Mouse (Mus musculus): ENCODE measurements around the gene Mansc4.
A peak's percentile ranks its signal among the peaks of the same experiment; 100 is the strongest.

Gene Mansc4

DNA sequence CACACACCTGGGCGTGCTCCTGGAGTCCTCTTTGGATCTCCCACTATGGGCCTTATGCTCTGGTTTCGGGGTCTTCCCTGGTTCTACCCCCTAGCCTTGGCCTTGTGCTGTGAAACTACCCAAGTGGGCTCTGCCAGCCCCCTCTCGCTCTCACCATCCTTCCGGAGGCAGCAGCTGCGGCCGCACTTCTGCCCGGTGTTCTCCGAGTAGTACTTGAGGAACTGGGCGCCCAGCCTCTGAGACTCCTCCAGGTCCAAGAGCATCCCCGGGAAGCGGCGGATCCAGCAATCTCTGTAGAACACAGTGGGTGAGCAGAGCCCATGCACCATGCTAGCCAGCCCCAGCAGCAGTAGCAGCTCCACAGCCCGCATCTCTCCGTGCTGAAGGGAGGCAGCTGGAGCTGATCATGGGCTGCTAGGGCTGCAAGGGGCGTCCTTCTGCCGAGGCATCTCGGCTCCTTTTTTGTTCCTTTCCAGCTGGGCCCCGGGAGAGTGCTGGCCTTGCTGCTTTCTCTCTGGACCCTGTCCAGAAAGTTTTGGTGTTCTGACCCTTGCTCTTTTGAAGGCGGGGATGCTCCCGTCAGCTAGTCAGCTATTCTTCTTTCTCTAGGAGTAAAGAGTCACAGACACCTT is at the start of gene Mansc4:
Mansc4 (minus strand) TSS at position 439 of the 632 bp plus-strand sequence.
- DNase-seq (ENCODE audit: low read depth, low spot score) = no peak

DNA sequence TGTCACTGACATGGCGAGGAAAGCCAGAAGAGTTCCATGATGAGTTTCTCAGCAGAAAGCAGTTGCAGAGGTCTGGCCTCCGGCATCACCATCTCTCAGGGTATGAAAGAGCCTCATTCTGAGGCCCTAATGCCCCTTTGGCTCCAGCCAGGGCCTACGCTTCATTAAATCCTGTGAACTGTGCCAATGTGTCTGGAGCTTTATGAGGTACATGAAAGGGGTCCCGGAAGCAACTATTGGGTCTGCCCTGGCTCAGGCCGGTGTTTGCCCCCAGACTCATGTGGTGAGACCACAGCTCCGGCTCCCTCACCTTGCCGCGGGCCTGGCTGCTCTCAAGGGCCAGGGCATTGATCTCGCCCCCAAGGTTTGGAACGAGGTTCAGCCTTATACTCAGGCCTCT is 40.4 kb upstream of the Mansc4 start:
- no peak for DNase-seq (ENCODE audit: low read depth, low spot score)

DNA sequence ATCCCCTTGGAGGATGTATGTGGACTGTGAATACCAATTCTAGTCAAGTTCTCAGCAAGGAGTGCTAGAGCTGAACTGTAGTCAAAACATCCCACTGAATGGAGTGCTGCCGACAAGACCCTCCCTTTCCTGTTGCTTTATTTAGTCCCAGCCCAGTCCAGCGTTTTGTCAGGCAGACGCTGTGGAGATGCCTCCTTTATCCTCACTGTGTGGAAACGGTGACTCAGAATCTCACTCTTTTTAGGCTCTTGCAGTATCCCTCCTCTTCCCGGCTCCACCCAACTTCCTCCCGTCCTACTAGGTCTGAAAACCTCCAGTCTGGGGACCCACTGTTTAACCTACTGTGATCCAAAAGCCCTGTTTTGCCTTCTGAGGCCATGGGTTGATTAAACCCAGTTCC is 34.5 kb upstream of the Mansc4 start:
- DNase-seq (ENCODE audit: low read depth, low spot score) = no peak

DNA sequence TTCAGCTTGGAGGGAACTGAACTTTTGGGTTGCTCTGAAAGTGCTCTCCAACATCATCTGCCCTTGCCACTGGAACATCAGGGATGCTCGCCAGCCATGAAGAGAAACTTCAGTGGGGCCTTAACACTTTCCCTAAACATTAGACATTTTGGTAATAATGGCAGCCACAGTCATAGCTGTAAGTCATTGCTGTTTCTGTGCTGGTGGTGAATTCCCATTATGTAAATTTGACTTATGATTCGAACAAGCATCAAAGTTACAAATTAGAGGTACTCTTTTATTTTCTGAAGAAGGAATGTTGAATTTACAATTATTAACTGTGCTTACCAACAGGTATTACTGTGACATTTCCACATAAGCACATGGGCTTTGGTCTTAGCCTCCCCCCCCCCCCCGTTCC is 31.4 kb upstream of the Mansc4 start:
- DNase-seq (ENCODE audit: low read depth, low spot score) = no peak

DNA sequence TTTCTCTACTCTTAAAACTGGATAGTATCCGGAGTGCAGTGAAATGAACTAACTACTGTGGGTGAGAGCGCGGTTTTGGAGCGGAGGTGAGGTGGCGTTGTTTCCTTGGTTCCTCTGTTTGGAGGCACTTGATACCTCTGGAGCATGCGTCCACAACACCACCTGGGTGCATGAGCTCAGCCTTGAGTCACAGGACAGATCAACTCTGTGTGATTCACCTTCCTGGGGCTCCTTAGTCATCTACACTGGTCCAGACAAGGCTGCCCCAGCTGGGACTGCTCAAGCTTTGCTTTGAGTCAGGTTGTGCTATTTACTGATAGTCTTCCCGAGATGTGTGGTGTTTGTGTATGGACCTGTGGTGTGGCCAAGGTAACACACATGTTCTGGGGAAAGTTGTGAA is 30.9 kb upstream of the Mansc4 start:
- DNase-seq (ENCODE audit: low read depth, low spot score) = no peak

DNA sequence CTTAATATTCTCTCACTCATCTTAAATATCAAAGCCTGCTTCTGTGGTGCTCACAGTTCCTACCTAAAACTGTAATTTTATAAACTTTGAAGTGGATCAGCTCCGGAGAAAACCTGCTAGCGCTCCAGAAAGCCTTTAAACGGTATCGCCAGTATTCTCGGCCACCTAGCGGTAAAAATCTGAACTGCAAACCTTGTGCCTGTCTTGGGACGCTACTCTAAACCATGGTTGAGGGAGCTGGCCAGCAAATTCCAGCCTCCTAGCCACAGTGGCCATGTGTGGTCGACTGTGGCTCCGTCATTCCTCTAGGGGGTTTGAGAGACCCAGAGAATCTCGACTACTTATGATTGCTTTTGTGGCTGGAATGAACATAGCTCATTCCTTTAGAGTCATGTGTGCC is 29.7 kb upstream of the Mansc4 start:
- DNase-seq (ENCODE audit: low read depth, low spot score) = peak; percentile 61

DNA sequence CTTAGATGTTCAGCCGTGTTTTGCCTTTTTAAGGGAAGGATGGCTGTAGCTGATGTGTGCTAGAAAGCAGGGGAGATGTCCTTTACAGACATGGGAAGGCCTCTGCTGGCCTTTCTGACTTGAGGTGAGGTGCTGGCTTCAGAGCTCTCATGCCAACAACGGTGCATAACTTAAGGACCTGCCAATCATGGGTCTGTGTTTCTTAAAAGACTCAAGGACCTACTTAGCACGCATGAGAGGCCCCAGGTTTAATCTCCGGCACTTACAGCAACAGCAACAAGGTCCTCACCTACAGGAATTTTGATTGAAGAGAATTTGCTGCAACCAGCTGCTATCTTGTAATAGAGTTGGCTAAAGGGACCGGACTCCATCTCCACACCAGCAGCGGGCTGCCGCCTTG is 22.5 kb upstream of the Mansc4 start:
- DNase-seq (ENCODE audit: low read depth, low spot score) = no peak

DNA sequence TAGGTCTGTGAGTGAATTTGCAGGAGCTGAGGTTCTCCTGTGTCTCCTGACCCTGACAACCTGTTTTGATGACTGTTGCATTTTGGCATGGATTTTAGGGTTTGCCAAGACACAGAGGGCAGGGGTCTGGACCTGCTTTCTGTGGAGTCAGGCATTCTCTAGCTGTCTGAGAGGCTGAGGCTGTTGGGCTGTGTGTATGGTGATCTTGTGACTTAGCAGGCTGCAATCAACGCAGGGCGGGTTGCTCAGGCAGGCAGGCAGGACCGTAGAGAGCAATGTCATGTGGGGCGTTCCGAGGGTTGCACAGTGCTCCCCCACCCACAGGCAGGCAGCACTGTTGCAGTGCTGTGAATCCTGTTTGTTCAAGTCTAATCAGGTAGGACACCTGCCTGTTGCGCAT is 19.9 kb upstream of the Mansc4 start:
- no peak for DNase-seq (ENCODE audit: low read depth, low spot score)

DNA sequence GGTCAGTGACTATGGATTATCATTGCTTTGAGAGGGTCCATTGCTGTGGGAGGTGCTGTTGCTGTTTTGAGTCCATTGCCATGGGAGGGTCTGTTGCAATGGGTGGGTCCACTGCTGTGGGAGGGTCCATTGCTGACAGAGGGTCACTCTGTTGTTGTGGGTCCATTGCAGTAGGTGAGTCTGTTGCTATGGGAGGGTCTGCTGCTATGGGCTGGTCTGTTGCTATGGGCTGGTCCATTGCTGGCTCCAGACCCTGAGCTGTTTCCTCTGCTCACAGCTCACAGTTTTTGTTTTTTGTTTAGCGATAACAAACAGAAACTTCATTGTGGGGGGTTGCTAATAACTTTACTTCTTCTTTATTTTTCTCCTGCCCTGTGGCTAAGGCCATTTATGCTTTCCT is 18.7 kb upstream of the Mansc4 start:
- no peak for DNase-seq (ENCODE audit: low read depth, low spot score)

DNA sequence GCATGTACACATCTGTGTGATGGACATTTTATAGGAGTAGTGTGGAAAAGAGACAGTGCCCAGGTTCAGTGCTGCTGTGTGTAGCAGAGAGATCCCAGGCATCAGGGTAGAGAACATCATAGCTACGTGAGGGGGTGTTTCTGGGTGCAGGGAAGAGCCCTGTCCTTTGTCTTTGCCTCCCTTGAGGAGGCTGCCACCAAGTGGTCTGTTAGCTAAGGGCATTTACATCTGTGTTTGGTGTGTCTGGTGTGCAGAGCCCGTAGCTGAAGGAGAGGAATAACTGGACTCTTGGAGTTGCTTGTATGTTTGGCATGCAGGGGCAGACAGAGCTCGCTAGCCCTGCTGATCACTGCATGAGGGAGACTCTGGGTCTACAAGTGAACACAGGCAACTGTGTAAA is 15.5 kb upstream of the Mansc4 start:
- DNase-seq (ENCODE audit: low read depth, low spot score) = peak; percentile 43

DNA sequence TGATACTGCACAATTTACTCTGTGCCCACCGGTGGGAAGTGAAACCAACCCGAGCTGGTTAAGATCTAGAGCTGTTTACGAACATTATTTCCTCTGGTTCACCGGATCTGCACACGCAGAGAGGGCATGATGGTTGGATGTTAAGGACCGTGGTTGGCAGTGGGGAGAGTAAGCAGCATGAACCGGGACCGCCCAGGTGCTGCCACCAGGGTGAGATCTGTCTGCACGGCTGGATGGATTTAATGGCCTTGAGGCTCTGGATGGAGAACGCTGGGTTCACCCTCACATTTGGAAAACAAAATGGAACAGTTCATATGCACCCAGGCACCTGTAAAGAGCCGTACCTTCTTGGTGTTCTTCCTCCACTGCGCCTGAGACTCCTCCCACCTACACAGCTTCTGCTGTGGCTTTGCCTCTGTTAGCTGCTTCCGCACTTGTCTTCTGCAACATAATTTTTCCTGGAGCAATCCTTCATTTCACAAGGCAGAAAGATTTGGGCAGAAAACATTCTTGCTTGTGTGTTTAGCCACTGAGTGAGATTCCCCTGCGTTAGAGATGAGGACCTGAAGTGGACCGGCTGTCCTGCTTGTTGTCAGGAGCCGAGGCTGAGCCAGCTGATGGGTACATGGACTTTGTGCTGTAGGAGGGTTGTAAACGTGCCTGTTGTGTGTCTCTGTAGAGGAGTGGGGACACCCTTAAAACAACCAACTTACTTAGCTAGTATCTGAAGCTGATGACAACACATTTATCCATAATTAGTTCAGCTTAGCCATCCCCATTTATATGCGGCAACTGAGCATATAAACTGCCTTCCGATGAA is 12.8 kb upstream of the Mansc4 start:
- DNase-seq (ENCODE audit: low read depth, low spot score) = peak; percentile 76

DNA sequence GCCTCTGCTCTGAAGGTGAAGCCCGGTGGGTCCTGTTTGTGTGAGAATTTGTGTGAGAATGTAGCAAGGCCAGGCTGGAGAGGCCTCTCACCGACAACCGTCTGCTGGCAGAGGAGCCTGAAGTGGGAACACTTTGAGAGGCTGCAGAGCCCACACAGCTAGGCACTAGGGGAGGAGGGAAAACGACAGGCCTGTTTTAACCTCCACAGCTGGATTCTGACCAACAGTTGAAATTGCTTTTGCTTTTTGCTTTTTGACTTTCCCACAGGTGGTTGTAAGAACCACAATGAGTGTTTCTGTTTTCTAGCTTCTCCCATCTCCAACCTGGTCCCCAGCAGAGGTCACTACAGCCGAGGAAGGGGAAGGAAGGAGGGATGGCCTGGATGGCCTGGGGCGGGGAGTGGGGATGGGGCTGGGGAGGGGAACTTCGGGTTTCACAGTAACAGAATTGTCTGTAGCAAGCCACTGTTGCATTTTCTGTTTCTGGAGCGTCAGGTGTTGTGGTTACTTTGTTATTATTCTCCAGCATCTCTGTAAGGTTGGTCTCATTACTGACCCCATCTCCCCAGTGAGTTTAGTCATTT is 10.6 kb upstream of the Mansc4 start:
- no peak for DNase-seq (ENCODE audit: low read depth, low spot score)

DNA sequence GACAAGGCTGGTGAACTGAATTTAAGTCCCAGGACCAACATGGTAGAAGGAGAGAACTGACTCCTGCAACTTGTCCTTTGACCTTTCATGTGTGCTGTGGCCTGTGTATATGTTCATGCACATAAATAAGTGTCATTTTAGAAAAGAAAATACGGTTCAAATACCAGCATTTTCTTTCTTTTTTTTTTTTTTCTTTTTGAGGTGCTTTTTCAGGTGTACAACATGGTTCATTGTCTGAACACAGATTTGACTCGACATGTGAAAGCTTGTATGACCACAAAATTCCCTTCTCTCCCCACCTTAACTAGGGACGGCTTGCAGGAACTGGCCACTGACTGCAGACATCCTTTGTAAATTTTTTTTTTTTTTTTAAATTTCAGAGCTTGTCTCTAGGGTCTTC is 10.1 kb upstream of the Mansc4 start:
- no peak for DNase-seq (ENCODE audit: low read depth, low spot score)

DNA sequence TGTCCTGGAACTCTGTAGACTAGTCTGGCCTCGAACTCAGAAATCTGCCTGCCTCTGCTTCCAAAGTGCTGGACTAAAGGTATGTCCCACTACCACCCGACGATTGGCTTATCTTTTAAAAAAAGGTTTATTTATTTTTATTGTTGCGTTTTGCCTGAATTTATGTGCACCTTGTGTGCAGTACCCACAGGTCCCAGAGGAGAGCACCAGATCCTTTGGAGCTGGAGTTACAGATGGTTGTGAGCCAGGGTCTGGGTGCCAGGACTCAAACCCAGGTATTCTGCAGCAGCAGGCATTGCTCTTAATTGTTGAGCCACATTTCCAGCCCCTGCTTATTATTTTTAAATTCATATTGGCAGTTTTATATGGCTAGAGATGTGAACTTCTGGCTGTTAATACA is 9.3 kb upstream of the Mansc4 start:
- no peak for DNase-seq (ENCODE audit: low read depth, low spot score)

DNA sequence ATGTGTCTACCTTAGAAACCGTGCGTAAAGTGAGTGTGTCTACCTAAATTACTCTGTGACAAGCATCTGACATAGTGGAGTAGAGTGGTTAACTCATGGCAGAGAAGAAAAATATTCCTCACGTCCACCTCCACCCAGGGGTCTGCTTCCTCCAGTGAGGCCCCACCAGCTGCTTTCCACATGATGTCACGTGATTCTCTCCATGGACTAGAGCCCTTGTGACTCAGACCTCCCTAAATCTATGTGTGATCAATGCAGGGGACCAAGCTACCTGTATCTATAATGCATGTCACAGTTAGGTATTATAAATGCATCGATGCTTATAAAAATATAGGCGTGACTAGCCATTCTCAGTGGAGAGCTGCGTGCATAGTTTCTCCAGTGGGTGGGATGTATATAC is 7.9 kb upstream of the Mansc4 start:
- DNase-seq (ENCODE audit: low read depth, low spot score) = no peak

DNA sequence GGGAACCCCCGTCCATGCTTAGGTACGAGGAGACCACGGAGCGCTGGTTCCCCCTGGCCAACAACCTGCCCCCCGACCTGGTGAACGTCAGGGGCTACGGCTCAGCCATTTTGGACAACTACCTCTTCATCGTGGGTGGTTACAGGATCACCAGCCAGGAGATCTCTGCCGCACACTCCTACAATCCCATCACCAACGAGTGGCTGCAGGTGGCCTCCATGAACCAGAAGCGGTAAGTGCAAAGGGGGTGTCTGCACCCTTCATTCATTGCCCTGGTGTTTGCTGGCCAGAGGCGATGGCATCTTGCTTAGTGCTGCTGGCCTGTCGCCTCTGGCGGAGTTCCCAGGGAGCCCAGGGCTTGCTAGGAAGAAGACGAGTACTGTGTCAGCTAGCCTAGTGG is 5.3 kb upstream of the Mansc4 start:
- DNase-seq (ENCODE audit: low read depth, low spot score) = no peak

DNA sequence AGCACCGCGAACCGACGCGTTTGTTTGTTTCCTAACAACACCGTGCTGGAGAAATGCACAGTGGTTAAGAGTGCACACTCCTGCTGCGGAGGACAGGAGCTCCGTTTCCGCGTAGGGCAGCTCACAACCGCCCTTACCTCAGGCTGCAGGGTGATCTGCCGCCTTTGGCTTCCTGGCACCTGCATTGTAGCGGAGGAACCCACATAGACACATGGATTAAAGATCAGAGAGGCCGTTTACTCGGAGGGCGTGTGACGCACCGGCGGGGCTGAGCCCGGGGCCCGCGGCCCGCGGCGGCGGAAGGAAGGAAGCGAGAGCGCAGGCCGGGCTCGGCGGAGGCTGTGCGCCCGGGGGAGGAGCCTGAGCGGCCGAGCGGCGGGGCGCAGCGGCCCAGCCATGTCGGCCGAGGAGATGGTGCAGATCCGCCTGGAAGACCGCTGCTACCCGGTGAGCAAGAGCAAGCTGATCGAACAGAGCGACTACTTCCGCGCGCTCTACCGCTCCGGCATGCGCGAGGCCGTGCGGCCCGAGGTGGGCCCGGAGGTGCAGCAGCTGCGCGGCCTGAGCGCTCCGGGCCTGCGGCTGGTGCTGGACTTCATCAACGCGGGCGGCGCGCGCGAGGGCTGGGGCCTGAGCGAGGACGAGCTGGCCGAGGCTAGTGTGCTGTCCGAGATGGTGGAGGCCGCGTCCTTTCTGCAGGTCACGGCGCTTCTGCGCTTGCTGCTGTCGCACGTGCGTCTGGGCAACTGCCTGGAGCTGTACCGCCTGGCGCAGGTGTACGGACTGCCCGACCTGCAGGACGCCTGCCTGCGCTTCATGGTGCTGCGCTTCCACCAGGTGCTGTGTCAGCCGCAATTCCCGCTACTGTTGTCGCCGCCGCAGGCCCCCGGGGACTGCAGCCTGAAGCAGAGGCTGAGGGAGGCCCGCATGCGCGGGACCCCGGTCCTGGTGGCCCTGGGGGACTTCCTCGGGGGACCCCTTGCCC is 4.6 kb upstream of the Mansc4 start, which contains the start of gene Klhl42:
Klhl42 (plus strand) TSS at position 244 of the 985 bp plus-strand sequence.
- DNase-seq (ENCODE audit: low read depth, low spot score) = peak; percentile 90

DNA sequence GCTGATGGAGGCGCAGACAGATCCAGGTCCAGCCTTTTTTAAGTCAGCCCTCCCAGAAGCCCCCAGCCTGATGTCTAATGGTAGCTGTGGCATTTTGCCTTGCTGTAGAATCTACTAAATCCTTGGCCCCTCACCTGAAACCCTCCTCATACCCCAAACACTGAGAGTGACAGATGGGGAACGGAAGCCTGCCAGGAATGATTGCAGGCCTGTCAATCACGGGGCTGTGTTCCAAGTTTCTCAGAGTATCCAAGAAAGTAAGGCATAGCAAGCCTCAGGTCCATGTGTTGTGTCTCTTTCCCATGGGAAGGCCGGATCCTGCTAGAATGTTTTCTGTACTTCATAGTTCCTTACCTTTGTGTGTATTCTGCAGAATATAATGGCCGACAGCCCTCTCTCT is 3.4 kb upstream of the Mansc4 start:
- DNase-seq (ENCODE audit: low read depth, low spot score) = no peak

DNA sequence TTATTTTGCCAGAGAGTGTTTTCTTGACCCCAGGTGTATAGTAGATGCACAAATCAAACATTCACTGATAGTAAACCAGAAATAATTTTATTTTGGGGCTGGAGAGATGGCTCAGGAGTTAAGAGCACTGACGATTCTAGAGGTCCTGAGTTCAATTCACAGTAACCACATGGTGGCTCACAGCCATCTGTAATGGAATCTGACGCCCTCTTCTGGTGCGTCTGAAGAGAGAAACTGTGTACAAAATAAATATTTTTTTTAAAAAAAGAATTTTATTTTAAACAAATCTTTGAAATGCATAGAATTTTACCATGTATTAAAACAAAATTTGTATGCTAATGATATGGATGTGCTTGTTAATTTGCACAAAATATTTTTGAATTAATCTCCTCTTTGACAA is 1.7 kb upstream of the Mansc4 start:
- no peak for DNase-seq (ENCODE audit: low read depth, low spot score)

DNA sequence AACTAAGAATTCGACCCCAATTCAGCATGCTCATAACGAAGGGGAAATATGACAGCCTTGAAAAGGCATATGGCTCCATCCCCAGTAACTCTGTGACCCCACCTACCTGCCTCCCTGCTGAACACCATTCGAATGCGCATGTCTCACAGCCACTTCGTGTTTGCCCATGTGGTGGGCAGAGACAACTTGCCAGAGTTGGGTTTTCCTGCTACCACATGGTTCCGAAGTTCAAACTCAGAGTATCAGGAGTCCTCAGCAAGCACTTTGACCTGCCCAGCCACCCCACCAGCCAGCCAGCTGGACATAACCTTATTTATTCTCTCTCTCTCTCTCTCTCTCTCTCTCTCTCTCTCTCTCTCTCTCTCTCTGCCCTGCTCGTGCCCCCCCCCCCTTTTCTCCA is 904 bp upstream of the Mansc4 start:
- no peak for DNase-seq (ENCODE audit: low read depth, low spot score)

DNA sequence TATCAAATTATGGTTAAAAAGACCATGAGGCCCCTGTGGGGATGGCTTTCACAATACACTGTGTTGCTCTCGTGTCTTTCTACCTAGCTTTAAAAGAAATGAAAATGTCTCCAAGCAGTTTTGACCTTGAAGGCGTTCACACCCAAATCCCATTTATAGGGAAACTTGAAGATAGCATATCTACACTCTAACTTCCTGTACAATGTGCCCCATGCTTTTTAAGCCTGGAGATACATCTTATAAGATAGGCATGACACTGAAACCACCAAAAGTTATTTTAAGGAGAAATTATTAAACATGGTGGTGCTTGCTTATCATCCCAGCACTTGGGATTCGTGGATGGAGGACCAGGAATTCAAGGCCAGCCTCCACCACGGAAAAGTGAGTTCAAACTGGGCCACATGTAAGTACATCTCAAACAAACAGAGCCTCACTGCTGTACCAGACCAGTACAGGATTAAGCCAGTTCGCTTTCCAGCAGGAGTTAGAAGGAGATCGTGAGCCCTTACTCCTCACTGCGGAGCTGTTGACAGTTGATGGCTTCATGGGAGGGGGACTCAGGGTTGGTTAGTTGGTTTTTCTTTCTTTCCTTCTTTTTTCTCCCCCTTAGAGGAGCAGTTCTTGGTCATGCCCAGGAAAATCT is 1.3 kb downstream of the Mansc4 start:
- no peak for DNase-seq (ENCODE audit: low read depth, low spot score)
